Mouse (Mus musculus): Measurements from ENCODE around the gene Olfr612. TPM values are rescaled to one million over a fixed set of nuclear protein-coding genes. Genes with fewer than 3 reads are reported as not detected.
"Not testable (repeated sequence)": the region's sequence is repeated elsewhere in the genome, so short reads cannot be mapped to it uniquely, and the experiment has no call there.

Gene Olfr612
- not detected in 2 replicates for polyA plus RNA-seq (2015; fragmentation: Nextera tagmentation; extraction: Ambion mirVana)

GRCm38 (mm10) chr7:103542617-103543016, at the start of gene Olfr612:
TSS of gene Olfr612 (minus strand) at chr7:103542717.
- WGBS = 88% methylated on average over 2 of the region's 2 CpGs
- not testable (repeated sequence) for H3K4me2 ChIP-seq (ENCODE audit: low read depth, low read length); H3K36me3 ChIP-seq (ENCODE audit: control insufficient read depth, insufficient read depth, low read length); ATAC-seq (ENCODE audit: low read depth); H3K27me3 ChIP-seq (ENCODE audit: control insufficient read depth, insufficient read depth, low read depth, low read length); H3K4me3 ChIP-seq (ENCODE audit: low read length); H3K9ac ChIP-seq (ENCODE audit: low read length); H3K27ac ChIP-seq (ENCODE audit: low read length); H3K9me3 ChIP-seq (ENCODE audit: control insufficient read depth, low read length); H3K4me1 ChIP-seq (replicated peaks; ENCODE audit: control insufficient read depth, insufficient read depth, low read length)

- no peak within 1 kb of the TSS for H3K4me2 ChIP-seq (ENCODE audit: low read depth, low read length)
- H3K4me3 ChIP-seq (ENCODE audit: low read length) = no peak within 1 kb of the TSS
- no peaks in the 10 kb centered on the region for H3K9me3 ChIP-seq (ENCODE audit: control insufficient read depth, low read length)
- no peak for ATAC-seq (ENCODE audit: low read depth)
- no peaks in the 10 kb centered on the region for H3K4me1 ChIP-seq (replicated peaks; ENCODE audit: control insufficient read depth, insufficient read depth, low read length)
- H3K36me3 ChIP-seq (ENCODE audit: control insufficient read depth, insufficient read depth, low read length) = no peaks in the 10 kb centered on the region
- 46% methylated on average over 2 of the region's 2 CpGs for WGBS
- H3K27me3 ChIP-seq (ENCODE audit: control insufficient read depth, insufficient read depth, low read depth, low read length) = no peaks in the 10 kb centered on the region
- H3K9ac ChIP-seq (ENCODE audit: low read length) = no peak within 1 kb of the TSS
- no peak within 1 kb of the TSS for H3K27ac ChIP-seq (ENCODE audit: low read length)
These were observed 47.3 kb upstream of the Olfr612 start, which contains the start of gene Olfr618 for GRCm38 (mm10) chr7:103589803-103590202. TSS of gene Olfr618 (plus strand) at chr7:103590103.

GRCm38 (mm10) chr7:103572761-103573160, 30.2 kb upstream of the Olfr612 start, which contains the start of gene Olfr617:
TSS of gene Olfr617 (plus strand) at chr7:103573061.
- no peak within 1 kb of the TSS for H3K4me3 ChIP-seq (ENCODE audit: low read length)
- 59% methylated on average over 1 of the region's 1 CpGs for WGBS
- no peak for ATAC-seq (ENCODE audit: low read depth)

GRCm38 (mm10) chr7:103569043-103569442, 26.5 kb upstream of the Olfr612 start, which contains the start of gene Olfr616:
TSS of gene Olfr616 (minus strand) at chr7:103569143.
- no peak within 1 kb of the TSS for H3K4me3 ChIP-seq (ENCODE audit: low read length)
- H3K4me1 ChIP-seq (replicated peaks; ENCODE audit: control insufficient read depth, insufficient read depth, low read length) = no peaks in the 10 kb centered on the region
- 72% methylated on average over 3 of the region's 3 CpGs for WGBS
- H3K27ac ChIP-seq (ENCODE audit: low read length) = no peak within 1 kb of the TSS
- H3K4me2 ChIP-seq (ENCODE audit: low read depth, low read length) = no peak within 1 kb of the TSS
- H3K27me3 ChIP-seq (ENCODE audit: control insufficient read depth, insufficient read depth, low read depth, low read length) = no peaks in the 10 kb centered on the region
- H3K9me3 ChIP-seq (ENCODE audit: control insufficient read depth, low read length) = no peaks in the 10 kb centered on the region
- H3K9ac ChIP-seq (ENCODE audit: low read length) = no peak within 1 kb of the TSS
- ATAC-seq (ENCODE audit: low read depth) = no peak
- no peaks in the 10 kb centered on the region for H3K36me3 ChIP-seq (ENCODE audit: control insufficient read depth, insufficient read depth, low read length)

More at GRCm38 (mm10) chr7:103572761-103573160, 30.2 kb upstream of the Olfr612 start, which contains the start of gene Olfr617:
- Histone ChIP-seq H3K4me1 (replicated peaks; ENCODE audit: control insufficient read depth, insufficient read depth, low read length) (no peaks in the 10 kb centered on the region), H3K27ac (ENCODE audit: low read length) (no peak within 1 kb of the TSS), H3K4me2 (ENCODE audit: low read depth, low read length) (no peak within 1 kb of the TSS), H3K36me3 (ENCODE audit: control insufficient read depth, insufficient read depth, low read length) (no peaks in the 10 kb centered on the region), H3K27me3 (ENCODE audit: control insufficient read depth, insufficient read depth, low read depth, low read length) (no peaks in the 10 kb centered on the region), H3K9me3 (ENCODE audit: control insufficient read depth, low read length) (no peaks in the 10 kb centered on the region), H3K9ac (ENCODE audit: low read length) (no peak within 1 kb of the TSS)

- 72% methylated on average over 2 of the region's 2 CpGs for WGBS
- H3K4me1 ChIP-seq (replicated peaks; ENCODE audit: control insufficient read depth, insufficient read depth, low read length) = no peaks in the 10 kb centered on the region
- H3K4me3 ChIP-seq (ENCODE audit: low read length) = no peak within 1 kb of the TSS
- no peaks in the 10 kb centered on the region for H3K36me3 ChIP-seq (ENCODE audit: control insufficient read depth, insufficient read depth, low read length)
- H3K27ac ChIP-seq (ENCODE audit: low read length) = no peak within 1 kb of the TSS
- no peak within 1 kb of the TSS for H3K4me2 ChIP-seq (ENCODE audit: low read depth, low read length)
- ATAC-seq (ENCODE audit: low read depth) = no peak
- H3K9me3 ChIP-seq (ENCODE audit: control insufficient read depth, low read length) = no peaks in the 10 kb centered on the region
- H3K27me3 ChIP-seq (ENCODE audit: control insufficient read depth, insufficient read depth, low read depth, low read length) = no peaks in the 10 kb centered on the region
- H3K9ac ChIP-seq (ENCODE audit: low read length) = no peak within 1 kb of the TSS
These were observed 13.3 kb upstream of the Olfr612 start, which contains the start of gene Olfr615 for GRCm38 (mm10) chr7:103555779-103556178. TSS of gene Olfr615 (plus strand) at chr7:103556079.

- Histone ChIP-seq H3K4me3 (ENCODE audit: low read length) (no peak within 1 kb of the TSS), H3K27ac (ENCODE audit: low read length) (no peak within 1 kb of the TSS), H3K36me3 (ENCODE audit: control insufficient read depth, insufficient read depth, low read length) (no peaks in the 10 kb centered on the region), H3K4me2 (ENCODE audit: low read depth, low read length) (no peak within 1 kb of the TSS), H3K9ac (ENCODE audit: low read length) (no peak within 1 kb of the TSS), H3K4me1 (replicated peaks; ENCODE audit: control insufficient read depth, insufficient read depth, low read length) (no peaks in the 10 kb centered on the region), H3K9me3 (ENCODE audit: control insufficient read depth, low read length) (no peaks in the 10 kb centered on the region), H3K27me3 (ENCODE audit: control insufficient read depth, insufficient read depth, low read depth, low read length) (no peaks in the 10 kb centered on the region)
- WGBS = 57% methylated on average over 2 of the region's 2 CpGs
- ATAC-seq (ENCODE audit: low read depth) = no peak
These were observed 5.3 kb upstream of the Olfr612 start, which contains the start of gene Olfr613 for GRCm38 (mm10) chr7:103547774-103548173. TSS of gene Olfr613 (plus strand) at chr7:103548074.

GRCm38 (mm10) chr7:103520746-103521145, 21.8 kb downstream of the Olfr612 start, which contains the start of gene Olfr611:
TSS of gene Olfr611 (minus strand) at chr7:103520846.
- WGBS = 57% methylated on average over 1 of the region's 1 CpGs
- ATAC-seq (ENCODE audit: low read depth); H3K9me3 ChIP-seq (ENCODE audit: control insufficient read depth, low read length); H3K36me3 ChIP-seq (ENCODE audit: control insufficient read depth, insufficient read depth, low read length); H3K4me2 ChIP-seq (ENCODE audit: low read depth, low read length); H3K27me3 ChIP-seq (ENCODE audit: control insufficient read depth, insufficient read depth, low read depth, low read length); H3K4me3 ChIP-seq (ENCODE audit: low read length); H3K4me1 ChIP-seq (replicated peaks; ENCODE audit: control insufficient read depth, insufficient read depth, low read length); H3K27ac ChIP-seq (ENCODE audit: low read length); H3K9ac ChIP-seq (ENCODE audit: low read length): not testable (repeated sequence)

- H3K4me3 ChIP-seq (ENCODE audit: low read length) = no peak within 1 kb of the TSS
- no peaks in the 10 kb centered on the region for H3K27me3 ChIP-seq (ENCODE audit: control insufficient read depth, insufficient read depth, low read depth, low read length)
- no peaks in the 10 kb centered on the region for H3K36me3 ChIP-seq (ENCODE audit: control insufficient read depth, insufficient read depth, low read length)
- H3K9ac ChIP-seq (ENCODE audit: low read length) = no peak within 1 kb of the TSS
- no peaks in the 10 kb centered on the region for H3K9me3 ChIP-seq (ENCODE audit: control insufficient read depth, low read length)
- H3K4me1 ChIP-seq (replicated peaks; ENCODE audit: control insufficient read depth, insufficient read depth, low read length) = no peaks in the 10 kb centered on the region
- 81% methylated on average over 2 of the region's 2 CpGs for WGBS
- no peak within 1 kb of the TSS for H3K4me2 ChIP-seq (ENCODE audit: low read depth, low read length)
- no peak within 1 kb of the TSS for H3K27ac ChIP-seq (ENCODE audit: low read length)
- ATAC-seq (ENCODE audit: low read depth) = no peak
These were observed 30.5 kb downstream of the Olfr612 start, which contains the start of gene Olfr610 for GRCm38 (mm10) chr7:103512022-103512421. TSS of gene Olfr610 (minus strand) at chr7:103512122.

GRCm38 (mm10) chr7:103497962-103498361, 44.6 kb downstream of the Olfr612 start, which contains the start of gene Olfr609:
TSS of gene Olfr609 (minus strand) at chr7:103498062.
- no peak within 1 kb of the TSS for H3K9ac ChIP-seq (ENCODE audit: low read length)
- no peak for ATAC-seq (ENCODE audit: low read depth)
- no peaks in the 10 kb centered on the region for H3K9me3 ChIP-seq (ENCODE audit: control insufficient read depth, low read length)
- no peaks in the 10 kb centered on the region for H3K36me3 ChIP-seq (ENCODE audit: control insufficient read depth, insufficient read depth, low read length)
- no peaks in the 10 kb centered on the region for H3K4me1 ChIP-seq (replicated peaks; ENCODE audit: control insufficient read depth, insufficient read depth, low read length)
- H3K4me3 ChIP-seq (ENCODE audit: low read length) = no peak within 1 kb of the TSS
- H3K27ac ChIP-seq (ENCODE audit: low read length) = no peak within 1 kb of the TSS
- H3K27me3 ChIP-seq (ENCODE audit: control insufficient read depth, insufficient read depth, low read depth, low read length) = no peaks in the 10 kb centered on the region
- WGBS = 47% methylated on average over 1 of the region's 1 CpGs
- H3K4me2 ChIP-seq (ENCODE audit: low read depth, low read length) = no peak within 1 kb of the TSS

Measured in lung, embryonic 16.5 days (tissue).